Mouse (Mus musculus): ENCODE measurements at regions not wholly inside any gene's neighbourhood (a gene's known extent, or its start where the extent isn't known, plus 50 kb on each side); places are given as distances from the start of the nearest gene placed in this dataset.

GRCm38 (mm10) chr4:29034406-29034805 is 221.5 kb downstream of the Epha7 start:
- peak; percentile 45 to 66 for DNase-seq

GRCm38 (mm10) chr4:29039993-29040392 is 227.1 kb downstream of the Epha7 start:
- DNase-seq, result no peak

GRCm38 (mm10) chr4:29068678-29069621 is 256.0 kb downstream of the Epha7 start:
- no peak for DNase-seq

DNA sequence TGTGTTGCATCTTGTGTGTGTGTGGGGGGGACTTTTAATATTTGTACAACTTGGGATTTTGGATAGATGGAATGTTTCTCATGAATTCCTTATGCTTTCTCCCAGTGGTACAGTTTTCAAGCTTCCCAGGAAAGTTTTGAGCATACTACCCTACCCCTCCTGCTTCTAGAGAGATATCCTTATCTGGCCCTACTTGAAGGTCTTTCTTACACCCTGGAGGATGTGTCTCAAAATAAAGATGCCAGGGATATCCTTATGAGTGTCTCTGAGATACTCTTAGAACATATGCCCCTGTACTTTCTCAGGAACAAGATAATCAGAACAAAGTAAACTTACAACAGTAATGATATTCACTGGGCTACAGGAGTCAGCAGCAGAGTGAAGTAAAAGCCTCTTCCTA is 261.3 kb downstream of the Epha7 start:
- no peak for DNase-seq

DNA sequence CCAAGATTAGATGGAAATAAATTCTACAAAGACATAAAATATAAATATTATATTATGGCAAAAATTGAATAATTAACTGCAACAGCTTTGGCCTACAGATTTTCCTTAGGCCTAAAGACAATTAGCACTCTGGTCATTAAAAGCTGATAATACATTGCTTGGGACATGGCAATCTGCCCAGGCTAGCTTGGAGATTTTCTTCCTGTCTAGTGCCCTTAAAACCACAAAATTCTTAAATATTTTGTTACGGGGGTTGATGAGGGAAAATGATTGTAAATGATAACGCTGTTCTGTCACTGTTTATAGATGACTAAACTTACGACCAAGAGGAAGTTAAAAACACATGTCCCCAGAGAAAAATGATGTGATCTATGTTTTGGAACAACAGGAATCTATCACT is 261.9 kb downstream of the Epha7 start:
- no peak for DNase-seq

DNA sequence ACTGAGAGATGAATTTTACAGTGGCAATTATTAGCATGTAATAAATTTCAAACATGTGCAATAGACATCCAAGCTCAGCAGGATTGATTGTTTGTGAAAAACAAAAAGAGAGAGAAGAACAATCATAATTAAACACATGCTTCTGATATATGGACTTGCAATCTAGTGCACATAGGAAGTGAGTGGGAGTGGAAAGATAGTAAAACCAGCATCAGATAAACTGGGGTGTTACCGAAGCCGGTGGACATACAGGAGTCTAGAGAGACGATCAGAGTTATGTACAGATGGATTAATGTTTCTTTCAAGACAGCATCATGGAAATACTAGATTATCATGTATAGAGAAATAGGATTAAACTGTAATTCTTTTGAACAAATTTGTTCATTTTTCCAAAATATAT is 263.8 kb downstream of the Epha7 start:
- DNase-seq, result no peak

DNA sequence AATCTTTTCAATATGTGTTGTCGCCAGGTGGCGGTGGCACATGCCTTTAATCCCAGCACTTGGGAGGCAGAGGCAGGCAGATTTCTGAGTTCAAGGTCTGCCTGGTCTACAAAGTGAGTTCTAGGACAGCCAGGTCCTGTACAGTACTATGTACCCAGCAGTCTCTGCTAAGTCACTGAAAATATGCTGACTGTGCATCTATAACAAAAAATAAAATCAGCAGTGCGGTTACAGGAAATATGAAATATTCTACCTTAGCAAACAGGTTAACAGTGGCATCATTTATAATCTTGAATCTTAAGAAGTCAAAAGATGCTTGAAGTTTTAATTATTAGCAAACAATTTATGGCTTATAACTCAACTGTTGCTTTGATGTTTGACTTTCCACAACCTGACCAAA is 265.5 kb downstream of the Epha7 start:
- DNase-seq, result no peak

DNA sequence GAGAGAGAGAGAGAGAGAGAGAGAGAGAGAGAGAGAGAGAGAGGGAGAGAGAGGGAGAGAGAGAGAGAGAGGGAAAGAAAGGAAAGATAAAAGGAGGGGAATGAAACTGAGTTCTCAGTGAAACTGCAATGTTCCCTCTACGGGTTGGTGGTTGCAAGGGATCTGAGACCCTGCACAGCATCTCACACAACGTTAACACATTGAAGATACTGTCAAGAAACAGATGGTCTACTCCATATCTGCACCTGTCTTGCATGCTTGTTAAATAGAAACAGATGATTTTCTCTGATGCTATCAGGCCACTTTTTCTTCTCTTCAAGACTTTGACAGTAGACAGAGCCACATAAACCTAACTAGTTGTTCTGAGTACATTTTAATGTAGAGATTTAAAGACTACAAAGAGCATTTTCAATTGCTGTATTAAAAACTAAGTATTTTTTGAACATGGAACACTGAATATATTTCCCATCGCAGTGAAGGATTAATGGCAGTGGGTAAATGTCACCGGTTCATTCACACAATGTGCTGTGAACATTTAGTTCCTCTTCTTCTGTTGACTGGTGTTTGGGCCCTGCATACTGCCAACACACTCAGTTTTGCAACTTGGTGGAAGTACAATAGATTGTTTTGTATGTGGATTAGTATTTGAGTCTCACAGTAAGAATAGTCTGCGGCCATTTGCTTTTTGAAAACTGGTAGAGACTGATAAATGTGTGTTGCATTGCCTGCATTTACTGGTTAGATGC is 270.8 kb downstream of the Epha7 start:
- DNase-seq, result no peak

- DNase-seq, result no peak
Measured at GRCm38 (mm10) chr4:29090949-29091348, 278.0 kb downstream of the Epha7 start.

DNA sequence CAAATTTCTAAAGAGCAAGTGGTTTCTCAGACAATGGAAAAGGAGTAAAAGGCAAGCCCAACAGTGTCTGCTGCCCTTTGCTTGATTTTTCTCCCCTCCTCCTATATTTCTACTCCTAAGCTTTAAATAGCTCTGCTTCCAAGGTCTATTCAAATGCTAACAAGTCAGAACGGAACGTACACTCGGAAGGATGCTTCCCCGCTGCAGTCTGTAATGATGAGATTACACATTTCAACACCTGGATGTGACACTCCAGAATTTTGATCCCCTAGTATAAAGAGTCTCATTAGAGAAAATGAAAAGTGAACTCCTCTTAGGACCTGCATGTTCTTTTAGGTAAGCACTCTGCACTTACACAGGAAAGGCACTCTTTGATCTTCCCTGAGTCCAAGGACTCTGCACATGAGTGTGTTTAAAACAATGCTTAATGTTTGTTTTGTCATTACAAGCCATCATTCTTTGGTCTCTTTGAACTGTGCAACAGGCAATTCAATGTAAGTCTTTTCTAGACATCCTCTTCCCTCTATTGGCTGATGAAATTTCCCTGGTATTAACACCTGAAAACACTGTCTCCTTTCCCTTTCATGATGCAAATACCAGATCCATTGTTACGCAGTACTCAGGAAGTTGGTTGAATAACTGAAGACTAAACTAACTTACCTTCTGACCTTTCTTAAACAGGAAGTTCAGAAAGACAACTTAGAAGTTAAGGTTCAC is 278.7 kb downstream of the Epha7 start:
- DNase-seq, result no peak

- no peak for DNase-seq
Measured at GRCm38 (mm10) chr4:29102373-29102772, 289.4 kb downstream of the Epha7 start.

GRCm38 (mm10) chr4:29103414-29103813 is 290.5 kb downstream of the Epha7 start:
- DNase-seq, result no peak

DNA sequence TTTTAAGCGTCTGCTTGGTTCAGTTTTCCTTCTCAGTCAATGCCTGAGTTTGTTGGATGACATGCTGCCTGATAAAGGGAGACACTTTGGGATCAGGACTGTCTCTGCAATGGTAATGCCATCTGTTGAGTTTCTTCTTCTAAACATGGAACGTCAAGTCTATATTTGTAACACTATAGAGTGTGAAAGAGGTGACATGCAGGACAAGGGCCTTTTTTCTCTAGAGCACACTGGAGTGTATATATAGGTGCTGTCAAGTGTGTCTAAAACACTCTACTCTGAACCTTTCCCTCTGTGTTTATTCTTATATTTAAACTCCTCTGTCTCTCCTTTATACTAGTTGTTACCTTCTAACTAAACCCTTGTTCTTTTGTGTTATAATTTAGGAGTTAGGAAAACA is 299.6 kb downstream of the Epha7 start:
- DNase-seq, result no peak

DNA sequence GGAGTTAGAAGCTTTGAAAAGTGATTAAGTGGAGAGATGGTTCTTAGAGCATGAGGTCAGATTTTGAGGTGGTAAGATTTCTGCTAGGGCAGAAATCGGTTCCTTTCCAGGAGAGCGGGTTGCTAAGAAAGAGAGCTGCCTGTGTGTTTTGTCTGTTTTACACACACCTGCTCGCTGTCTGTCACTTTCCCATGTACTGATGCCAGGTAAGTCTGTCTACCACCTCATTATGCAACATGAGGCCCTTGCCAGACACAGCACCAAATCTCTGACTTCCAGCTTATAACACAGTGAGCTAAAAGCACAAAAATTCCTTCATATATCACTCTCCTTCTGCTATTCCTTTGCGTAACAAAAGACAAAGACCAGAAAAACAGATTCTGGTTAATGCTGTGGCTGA is 304.1 kb downstream of the Epha7 start:
- DNase-seq, result peak in 1 of 2 experiments; percentile 56

DNA sequence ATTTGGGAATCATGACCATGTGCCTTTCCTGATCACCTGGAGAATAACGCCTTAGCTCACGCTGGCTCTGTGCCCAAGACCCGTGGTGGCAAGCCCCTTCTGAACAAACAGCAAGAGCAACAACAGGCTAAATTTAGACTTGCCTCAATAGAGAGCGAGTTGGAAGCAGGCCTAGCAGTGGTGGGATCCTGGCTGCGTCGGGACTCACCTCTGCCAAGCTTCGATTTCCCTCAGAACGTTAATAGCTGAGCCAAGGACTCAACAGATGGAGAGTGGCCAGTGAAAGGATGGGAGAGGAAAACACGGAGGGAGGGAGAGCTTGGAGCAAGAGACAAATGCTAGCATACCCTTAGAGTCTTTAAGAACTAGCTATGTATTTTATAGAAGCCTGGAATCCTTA is 305.0 kb downstream of the Epha7 start:
- peak; percentile 94 to 98 for DNase-seq

DNA sequence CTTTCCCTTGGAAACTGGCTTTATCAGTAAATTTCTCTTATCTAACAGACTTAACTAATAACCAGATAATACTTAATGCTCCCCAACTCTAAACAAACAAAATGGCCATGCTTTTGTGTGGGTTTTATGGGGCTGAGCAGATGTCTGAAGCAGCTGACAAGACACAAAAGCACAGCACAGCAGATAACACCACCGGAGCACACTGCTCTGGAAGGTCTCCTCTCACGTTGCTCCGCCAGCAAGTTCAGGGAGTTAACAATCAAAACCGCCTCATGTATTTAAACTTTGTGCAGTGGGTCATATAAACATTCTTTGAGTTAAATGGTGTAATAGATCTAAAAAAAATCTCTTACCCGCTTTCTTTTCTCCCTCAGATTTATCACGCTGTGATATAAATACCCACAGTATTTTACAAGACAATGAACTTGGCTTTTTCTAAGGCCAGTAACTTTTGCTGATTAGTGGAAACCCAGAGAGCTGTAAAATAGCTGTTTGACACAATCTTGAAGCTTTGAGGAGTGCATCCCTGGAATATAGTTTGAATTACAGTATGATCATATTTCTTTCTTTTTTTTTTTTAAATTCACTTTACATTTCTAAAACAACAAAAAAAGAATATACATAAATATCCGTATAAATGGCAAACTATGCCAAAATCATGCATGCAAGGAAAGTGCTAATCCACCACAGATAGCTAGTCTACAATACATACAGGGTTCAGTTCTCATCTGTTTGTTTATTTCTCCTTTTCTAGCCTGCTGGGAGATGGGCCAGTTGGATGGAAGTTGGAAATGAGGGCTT is 305.9 kb downstream of the Epha7 start:
- DNase-seq, result peak in 1 of 2 experiments; percentile 18

GRCm38 (mm10) chr4:29119480-29120153 is 306.7 kb downstream of the Epha7 start:
- no peak for DNase-seq

- no peak for DNase-seq
Measured at GRCm38 (mm10) chr4:29123697-29124377, 310.9 kb downstream of the Epha7 start.

- DNase-seq, result no peak
Measured at GRCm38 (mm10) chr4:29130485-29130884, 317.6 kb downstream of the Epha7 start.

DNA sequence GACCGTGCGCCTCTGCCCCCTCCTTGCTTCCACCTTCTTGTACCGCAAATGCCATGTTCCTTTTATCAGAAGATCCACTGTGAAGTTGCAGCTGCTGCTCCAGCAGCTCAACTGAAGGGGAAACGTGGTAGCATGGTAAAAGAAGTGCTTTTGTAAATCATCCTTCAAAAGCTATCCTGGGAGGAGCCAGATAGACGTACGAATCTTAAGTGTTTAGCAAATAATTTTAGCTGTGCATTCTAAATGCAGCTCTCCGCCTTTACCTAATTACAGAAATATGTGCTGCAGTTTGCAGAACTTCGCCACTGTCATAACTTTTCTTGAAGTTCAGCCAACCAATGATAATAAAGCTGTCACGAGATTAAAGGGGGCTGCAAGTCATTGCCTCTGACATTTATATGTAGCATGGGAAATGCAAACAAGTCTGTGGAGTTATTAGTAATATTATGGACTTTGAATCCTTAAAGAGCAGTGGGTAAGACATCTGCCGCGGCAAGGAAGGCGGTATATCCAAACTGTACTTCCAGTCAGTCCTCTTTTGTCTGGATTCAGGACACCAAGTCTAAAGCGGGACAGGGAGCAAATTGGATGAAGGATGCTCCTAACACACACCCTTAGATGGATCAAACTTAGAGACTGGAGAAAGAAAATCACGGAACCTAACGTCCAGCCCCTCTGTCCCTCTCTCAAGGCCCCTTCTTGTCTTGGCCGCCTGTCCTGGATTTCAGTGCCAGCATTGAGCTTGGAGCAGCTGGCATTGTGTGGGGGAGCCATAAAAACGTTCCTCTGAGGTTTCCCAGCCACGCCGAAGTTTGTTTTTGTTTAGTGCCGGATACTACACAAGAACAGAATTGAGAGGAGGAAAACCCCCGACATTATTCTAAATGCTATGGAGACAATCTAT is 320.7 kb downstream of the Epha7 start:
- DNase-seq, result peak; percentile 47 to 56
